Mouse (Mus musculus) myocyte (in vitro differentiated cells): Measurements from ENCODE around the gene Arhgap11a. TPM values are rescaled to one million over a fixed set of nuclear protein-coding genes. Genes with fewer than 3 reads are reported as not detected.

ENCODE experiments used
- H3K27me3 ChIP-seq: one replicate; pipeline ENCODE4 v1.6.1; 2011; ENCODE audit not compliant: control insufficient read depth, insufficient read depth, insufficient read length
- H3K36me3 ChIP-seq: one replicate; pipeline ENCODE4 v1.6.1; 2011; ENCODE audit not compliant: control insufficient read depth, insufficient read depth
- H3K4me2 ChIP-seq: one replicate; pipeline ENCODE4 v1.6.1; 2011; ENCODE audit warnings: low read depth, control low read depth
- H3K4me3 ChIP-seq: one replicate; pipeline ENCODE4 v1.5.1; 2011; ENCODE audit warnings: mild to moderate bottlenecking, control low read depth, moderate library complexity
- H3K79me2 ChIP-seq: one replicate; pipeline ENCODE4 v1.6.1; 2011; ENCODE audit not compliant: control insufficient read depth, insufficient read depth
- H3ac ChIP-seq: one replicate; pipeline ENCODE4 v1.6.1; 2011; ENCODE audit not compliant: control insufficient read depth, insufficient read length
- CEBPB ChIP-seq: IDR thresholded peaks from 2 replicates; pipeline ENCODE4 v1.6.1; 2011; ENCODE audit warnings: mild to moderate bottlenecking, moderate library complexity; ENCODE audit not compliant: poor library complexity, insufficient read depth, severe bottlenecking
- E2F4 ChIP-seq: IDR thresholded peaks from one replicate; pipeline ENCODE4 v1.6.1; 2011; ENCODE audit warnings: mild to moderate bottlenecking, control low read depth, moderate library complexity; ENCODE audit not compliant: insufficient read depth
- MAX ChIP-seq: IDR thresholded peaks from one replicate; pipeline ENCODE4 v1.6.1; 2011; ENCODE audit warnings: low read depth, mild to moderate bottlenecking, control low read depth
- MYOD1 ChIP-seq, 3 experiments: IDR thresholded peaks; one replicate each; pipeline ENCODE4 v1.6.1; 2011; ENCODE audit warnings: control low read depth in 2 of 3, low read depth in 2 of 3, mild to moderate bottlenecking in 2 of 3, moderate library complexity in 1 of 3; ENCODE audit not compliant: insufficient read length in 2 of 3, control insufficient read depth in 1 of 3
- MYOG ChIP-seq, 3 experiments: IDR thresholded peaks; one replicate each; pipeline ENCODE4 v1.6.1; 2011; ENCODE audit warnings: control low read depth in 2 of 3, low read depth in 2 of 3, mild to moderate bottlenecking in 2 of 3; ENCODE audit not compliant: insufficient read length in 2 of 3, control insufficient read depth in 1 of 3, insufficient read depth in 1 of 3
- POLR2A ChIP-seq: IDR thresholded peaks from one replicate; pipeline ENCODE4 v1.6.1; 2011; ENCODE audit warnings: low read depth, mild to moderate bottlenecking, control low read depth, moderate library complexity; ENCODE audit not compliant: insufficient read length
- POLR2AphosphoS2 ChIP-seq: IDR thresholded peaks from one replicate; pipeline ENCODE4 v1.6.1; 2011; ENCODE audit warnings: low read depth, control low read depth; ENCODE audit not compliant: insufficient read length
- REST ChIP-seq: IDR thresholded peaks from one replicate; pipeline ENCODE4 v1.6.1; 2011; ENCODE audit warnings: mild to moderate bottlenecking, control low read depth, moderate library complexity; ENCODE audit not compliant: insufficient read depth, insufficient read length
- SRF ChIP-seq: IDR thresholded peaks from one replicate; pipeline ENCODE4 v1.6.1; 2011; ENCODE audit warnings: low read depth; ENCODE audit not compliant: control insufficient read depth, insufficient read length
- TCF12 ChIP-seq: IDR thresholded peaks from one replicate; pipeline ENCODE4 v1.6.1; 2011; ENCODE audit warnings: mild to moderate bottlenecking, control low read depth; ENCODE audit not compliant: poor library complexity, insufficient read depth, severe bottlenecking
- TCF3 ChIP-seq: IDR thresholded peaks from one replicate; pipeline ENCODE4 v1.6.1; 2011; ENCODE audit warnings: low read depth, control low read depth; ENCODE audit not compliant: insufficient read length
- USF1 ChIP-seq: IDR thresholded peaks from one replicate; pipeline ENCODE4 v1.6.1; 2011; ENCODE audit warnings: low read depth, mild to moderate bottlenecking, control low read depth, moderate library complexity
- polyA plus RNA-seq: library from polyadenylated mRNA; unstranded; fragments of >200 nt; fragmentation: generic; extraction: Trizol; gene quantifications from one replicate; pipeline ENCODE4 v1.2.1, GENCODE M21; 2012; ENCODE audit warnings: missing spikeins

The Arhgap11a gene
- polyA plus RNA-seq, 1 experiment, result 6.8 TPM

DNA sequence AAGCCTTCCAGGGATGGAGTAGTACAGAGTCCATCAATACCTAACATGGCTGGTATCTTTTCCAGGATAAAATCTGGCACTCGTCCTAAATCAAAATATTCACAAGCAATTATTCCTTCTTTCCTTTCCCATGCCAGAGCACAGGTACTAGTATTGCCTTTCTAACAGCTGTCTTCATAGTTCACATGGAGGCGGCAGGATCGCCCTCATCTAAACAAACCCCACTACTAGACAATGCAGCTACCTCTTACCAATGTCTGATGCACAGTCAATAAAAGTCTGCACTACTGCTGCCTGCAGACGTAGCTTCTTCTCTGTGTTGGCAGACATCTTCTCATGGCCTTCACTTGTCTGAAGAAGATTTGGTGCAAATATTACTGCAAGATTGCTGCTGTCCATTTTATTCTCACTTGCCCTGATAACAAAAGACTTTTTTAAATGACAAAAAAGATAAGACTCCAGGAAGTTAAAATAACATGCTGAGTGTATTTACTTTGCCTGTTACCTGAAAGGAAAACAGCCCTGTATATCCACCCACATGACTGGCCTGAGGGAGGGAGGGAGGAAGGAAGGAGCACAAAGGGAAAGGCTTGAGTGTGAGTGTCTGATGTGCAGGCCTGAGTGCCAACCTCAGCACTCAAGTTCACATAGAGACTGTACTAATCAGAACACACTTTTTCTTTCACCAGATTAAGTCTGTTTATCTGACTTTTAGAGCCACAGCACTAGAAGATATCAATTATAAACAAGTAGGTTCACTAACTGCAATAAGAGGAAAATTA lies 6.6 kb downstream of the Arhgap11a start:
- peaks cover 50% of the 10 kb centered on the region for H3K36me3 ChIP-seq
- TF ChIP-seq TCF3 (no peak), POLR2A (no peak), MAX (no peak), SRF (no peak), REST (no peak)

DNA sequence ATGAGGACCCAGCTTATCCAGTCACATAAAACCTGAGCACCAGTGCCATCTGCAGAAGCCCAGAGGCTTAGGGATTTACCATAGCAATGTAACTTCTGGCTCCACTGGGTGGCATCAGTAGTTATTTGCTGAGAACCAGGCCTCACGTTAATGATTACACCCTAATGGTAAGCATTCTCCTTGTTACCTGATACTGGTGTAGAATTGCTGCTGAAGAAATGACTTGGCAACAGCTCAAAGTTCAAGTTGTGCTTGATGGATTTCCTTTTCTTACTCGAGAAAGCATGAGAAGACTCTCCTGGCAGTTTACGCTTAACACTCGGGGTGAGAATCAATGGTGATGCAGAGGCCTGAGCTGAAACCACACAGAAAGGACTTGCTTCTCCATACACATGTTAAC lies 9.0 kb downstream of the Arhgap11a start:
- TF ChIP-seq SRF, result no peak
- no peak for TF ChIP-seq MYOD1 (IDR thresholded peaks at IDR 0.05; ENCODE audit: control insufficient read depth in 1 of 3, insufficient read length in 2 of 3, low read depth in 2 of 3)
- no peak for TF ChIP-seq USF1
- no peak for TF ChIP-seq CEBPB
- TF ChIP-seq MYOG (IDR thresholded peaks at IDR 0.05; ENCODE audit: control insufficient read depth in 1 of 3, insufficient read depth in 1 of 3, insufficient read length in 2 of 3, low read depth in 2 of 3), result no peak
- no peak for TF ChIP-seq TCF3
- no peak for TF ChIP-seq POLR2AphosphoS2
- no peak for TF ChIP-seq TCF12
- H3K79me2 ChIP-seq, result peaks cover 14% of the 10 kb centered on the region
- no peak overlapping the region for H3K4me2 ChIP-seq
- H3K4me3 ChIP-seq, result no peak overlapping the region
- H3ac ChIP-seq, result no peak overlapping the region
- H3K27me3 ChIP-seq, result no peaks in the 10 kb centered on the region
- H3K36me3 ChIP-seq, result peaks cover 68% of the 10 kb centered on the region

More for the DNA sequence above, 6.6 kb downstream of the Arhgap11a start:
- Histone ChIP-seq H3K4me2 (no peak overlapping the region), H3K4me3 (no peak overlapping the region), H3K27me3 (no peaks in the 10 kb centered on the region), H3ac (no peak overlapping the region), H3K79me2 (peaks cover 37% of the 10 kb centered on the region)

DNA sequence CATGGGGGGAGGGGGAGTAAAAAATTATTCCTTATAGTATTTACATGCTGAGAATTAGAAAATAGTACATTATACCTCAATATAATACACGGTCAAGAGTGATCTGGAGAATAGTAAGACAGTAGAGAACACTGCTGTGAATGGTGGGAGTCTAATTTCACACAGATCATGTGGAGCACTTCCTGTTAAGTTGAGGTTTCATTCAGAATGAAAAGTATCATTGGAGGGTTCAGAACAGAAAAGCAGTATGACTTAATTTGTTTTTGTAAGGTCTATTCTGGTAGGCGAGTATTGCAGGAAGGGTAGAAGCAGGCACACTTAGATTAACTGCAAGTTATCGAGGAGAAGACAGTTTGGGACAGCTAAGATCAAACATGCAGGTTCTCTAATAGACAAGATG lies 13.2 kb downstream of the Arhgap11a start:
- Histone ChIP-seq H3K79me2 (no peaks in the 10 kb centered on the region), H3K27me3 (no peaks in the 10 kb centered on the region), H3ac (no peak overlapping the region), H3K4me2 (no peak overlapping the region), H3K4me3 (no peak overlapping the region), H3K36me3 (peaks cover 70% of the 10 kb centered on the region)
- no peak for TF ChIP-seq TCF3
- no peak for TF ChIP-seq USF1
- no peak for TF ChIP-seq MYOG (IDR thresholded peaks at IDR 0.05; ENCODE audit: control insufficient read depth in 1 of 3, insufficient read depth in 1 of 3, insufficient read length in 2 of 3, low read depth in 2 of 3)
- TF ChIP-seq POLR2AphosphoS2, result no peak
- TF ChIP-seq MAX, result no peak
- TF ChIP-seq POLR2A, result no peak
- no peak for TF ChIP-seq REST

DNA sequence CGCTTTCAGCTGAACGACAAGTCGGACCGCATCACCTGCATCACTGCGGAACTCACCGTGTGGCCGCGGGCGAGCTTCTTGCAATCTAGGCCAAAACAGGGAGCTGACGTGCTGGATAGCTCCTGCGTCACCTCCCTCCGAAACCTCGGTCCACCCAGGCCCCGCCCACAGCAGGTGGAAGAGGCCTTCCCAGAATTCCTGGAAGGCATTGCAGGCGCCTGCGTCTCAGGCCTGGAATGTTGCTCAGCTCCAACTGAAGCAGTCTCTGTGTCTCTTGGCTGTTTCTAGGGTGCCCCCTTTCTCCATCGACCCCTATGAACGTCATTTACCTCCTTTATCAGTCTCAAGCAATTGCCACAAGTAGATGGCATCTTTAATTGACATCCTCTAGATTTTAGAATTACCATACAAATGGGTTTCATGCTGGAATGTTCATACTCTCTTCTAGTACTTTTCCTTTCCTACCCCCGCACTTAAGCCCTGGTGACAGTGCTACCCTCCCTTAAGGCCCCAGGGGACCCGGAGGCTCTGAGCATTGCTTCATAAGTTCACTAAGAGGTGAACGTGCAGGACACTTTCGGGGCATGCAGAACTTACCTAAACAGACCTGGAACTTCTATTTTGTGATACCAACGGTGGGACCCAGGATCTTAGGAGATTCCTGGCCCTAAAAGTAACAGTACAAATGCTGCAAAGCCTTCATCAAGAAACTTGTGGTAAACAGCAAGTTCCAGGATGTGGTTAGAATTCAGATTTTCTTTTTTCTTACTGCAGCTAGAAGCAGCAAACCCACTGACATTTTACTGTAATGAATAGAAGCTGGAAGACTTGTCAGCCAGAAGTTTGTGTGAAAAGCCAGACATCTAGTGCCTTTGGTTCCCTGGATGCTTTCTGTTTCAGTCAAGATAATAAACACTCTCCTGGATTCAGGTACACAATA lies 19.2 kb downstream of the Arhgap11a start, which contains the start of gene Scg5:
Scg5 (minus strand) TSS at position 179 of the 940 bp plus-strand sequence.
- Histone ChIP-seq H3K36me3 (peaks cover 30% of the 10 kb centered on the region), H3K4me2 (no peak within 1 kb of the TSS), H3K79me2 (no peaks in the 10 kb centered on the region), H3ac (no peak within 1 kb of the TSS), H3K4me3 (no peak within 1 kb of the TSS), H3K27me3 (no peaks in the 10 kb centered on the region)
- TF ChIP-seq REST (peak; percentile 45), MAX (no peak), MYOG (IDR thresholded peaks at IDR 0.05; ENCODE audit: control insufficient read depth in 1 of 3, insufficient read depth in 1 of 3, insufficient read length in 2 of 3, low read depth in 2 of 3) (peak in 2 of 3 experiments; percentile 34 to 69), TCF3 (no peak), TCF12 (no peak), SRF (no peak), POLR2A (no peak), USF1 (no peak), POLR2AphosphoS2 (peak; percentile 45), MYOD1 (IDR thresholded peaks at IDR 0.05; ENCODE audit: control insufficient read depth in 1 of 3, insufficient read length in 2 of 3, low read depth in 2 of 3) (peak in 1 of 3 experiments; percentile 49), E2F4 (no peak), CEBPB (no peak)
